Mouse (Mus musculus): Measurements from ENCODE around the gene Srd5a2. TPM values are rescaled to one million over a fixed set of nuclear protein-coding genes. Genes with fewer than 3 reads are reported as not detected.

The Srd5a2 gene
- polyA plus RNA-seq, 1 experiment, result 0.11 TPM

DNA sequence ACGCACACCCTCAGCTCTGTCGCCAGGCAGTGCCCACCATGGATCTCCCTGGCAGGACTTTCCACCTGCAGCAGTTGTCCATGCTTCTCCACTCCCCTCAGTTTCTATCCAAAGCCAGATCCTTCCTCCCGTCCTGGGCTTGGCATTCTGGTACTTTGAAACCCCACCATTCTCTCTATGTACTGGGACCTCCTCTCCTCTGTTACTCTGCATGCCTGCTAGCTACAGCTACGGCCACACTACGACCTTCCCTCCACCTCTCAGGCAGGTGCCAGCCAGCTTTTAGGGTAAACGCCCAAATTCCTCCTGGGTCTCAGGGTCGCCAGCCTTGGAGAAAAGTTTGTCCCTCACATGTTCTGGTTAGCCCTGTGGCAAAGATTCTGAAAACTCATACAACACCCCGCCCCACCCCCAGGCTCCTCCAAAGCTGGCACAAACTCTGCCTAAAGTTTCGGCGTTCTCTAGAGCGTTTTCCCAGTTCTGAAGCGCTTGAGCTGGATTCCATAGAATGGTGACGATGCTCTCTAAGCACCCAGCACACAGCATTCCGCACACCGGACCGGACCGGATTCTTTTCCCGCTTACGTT lies 607 bp upstream of the Srd5a2 start:
- Histone ChIP-seq H3K27ac (ENCODE audit: control insufficient read depth, insufficient read depth, low read length) (no peak overlapping the region), H3K4me1 (replicated peaks; ENCODE audit: control insufficient read depth, insufficient read depth, low read length) (no peaks in the 10 kb centered on the region), H3K4me3 (ENCODE audit: control insufficient read depth, insufficient read depth, low read length) (no peak overlapping the region), H3K36me3 (ENCODE audit: control insufficient read depth, insufficient read depth, low read length) (no peaks in the 10 kb centered on the region), H3K27me3 (ENCODE audit: control insufficient read depth, insufficient read depth, low read length) (peaks cover 8% of the 10 kb centered on the region)
- no peak for DNase-seq
- 15% methylated on average over 19 of the region's 19 CpGs for WGBS
- TF ChIP-seq CTCF (IDR thresholded peaks at IDR 0.05; ENCODE audit: borderline replicate concordance, control insufficient read depth, extremely low read depth, insufficient read depth, low read length, poor library complexity), result no peak
- no peak for TF ChIP-seq POLR2A (IDR thresholded peaks at IDR 0.05; ENCODE audit: control insufficient read depth, extremely low read depth, insufficient read depth, low read length, poor library complexity)

DNA sequence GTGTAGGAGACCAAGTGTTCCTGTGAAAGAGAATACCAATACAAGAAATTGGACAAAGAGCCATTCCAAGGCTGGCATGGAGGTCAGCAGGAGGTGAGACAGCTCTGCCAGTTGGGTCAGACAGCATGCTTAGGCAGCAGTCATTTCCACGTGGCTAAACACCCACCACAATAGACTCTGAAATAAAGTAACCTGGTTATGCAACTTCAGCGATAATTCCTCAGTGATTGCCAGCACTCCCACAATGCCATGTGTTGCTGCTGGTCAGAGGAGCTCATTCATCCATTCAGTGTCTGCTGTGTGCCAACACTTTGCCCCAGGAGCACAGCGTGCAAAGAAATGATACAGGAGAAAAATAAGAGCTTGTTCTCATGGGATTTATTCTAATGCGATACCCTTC lies 4.0 kb downstream of the Srd5a2 start:
- WGBS, result 73% methylated on average over 4 of the region's 4 CpGs
- no peaks in the 10 kb centered on the region for H3K36me3 ChIP-seq (ENCODE audit: control insufficient read depth, insufficient read depth, low read length)
- no peak overlapping the region for H3K4me3 ChIP-seq (ENCODE audit: control insufficient read depth, insufficient read depth, low read length)
- peaks cover 8% of the 10 kb centered on the region for H3K27me3 ChIP-seq (ENCODE audit: control insufficient read depth, insufficient read depth, low read length)
- DNase-seq, result no peak
- H3K27ac ChIP-seq (ENCODE audit: control insufficient read depth, insufficient read depth, low read length), result no peak overlapping the region
- TF ChIP-seq POLR2A (IDR thresholded peaks at IDR 0.05; ENCODE audit: control insufficient read depth, extremely low read depth, insufficient read depth, low read length, poor library complexity) (no peak), CTCF (IDR thresholded peaks at IDR 0.05; ENCODE audit: borderline replicate concordance, control insufficient read depth, extremely low read depth, insufficient read depth, low read length, poor library complexity) (no peak)
- no peaks in the 10 kb centered on the region for H3K4me1 ChIP-seq (replicated peaks; ENCODE audit: control insufficient read depth, insufficient read depth, low read length)

DNA sequence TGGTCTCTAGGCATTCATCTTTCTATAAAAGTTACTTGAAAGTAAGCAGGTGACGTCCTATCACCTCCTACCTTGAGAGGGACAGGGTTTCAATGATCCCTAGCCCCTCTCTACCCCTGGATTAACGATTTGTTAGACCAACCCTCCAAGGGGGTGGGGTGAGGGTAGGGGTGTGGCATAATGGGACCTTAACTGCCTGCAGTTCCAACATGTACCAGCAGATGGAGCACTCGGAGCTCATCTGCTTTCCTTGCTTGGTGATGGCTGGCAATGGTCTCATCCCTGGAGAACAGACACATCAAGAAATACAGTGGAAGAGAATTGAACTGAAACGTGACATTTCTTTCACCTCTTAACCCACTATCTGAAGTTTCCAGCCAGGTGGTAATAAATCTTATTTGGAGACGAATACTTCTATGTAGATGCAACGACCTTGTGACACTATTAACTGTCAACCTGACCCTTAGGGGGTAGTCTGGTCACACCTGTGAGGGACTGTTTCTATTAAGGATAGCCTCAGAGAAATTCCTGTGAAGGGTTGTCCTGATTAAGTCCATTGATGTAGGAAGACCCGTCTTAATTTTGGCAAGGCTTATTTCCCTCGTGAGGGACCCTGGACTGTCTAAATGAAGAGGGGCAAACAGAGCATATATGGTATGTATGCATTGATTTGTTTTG lies 27.1 kb downstream of the Srd5a2 start:
- WGBS, result 45% methylated on average over 8 of the region's 8 CpGs
- Histone ChIP-seq H3K4me1 (replicated peaks; ENCODE audit: control insufficient read depth, insufficient read depth, low read length) (no peaks in the 10 kb centered on the region), H3K4me3 (ENCODE audit: control insufficient read depth, insufficient read depth, low read length) (no peak overlapping the region), H3K27ac (ENCODE audit: control insufficient read depth, insufficient read depth, low read length) (no peak overlapping the region), H3K27me3 (ENCODE audit: control insufficient read depth, insufficient read depth, low read length) (no peaks in the 10 kb centered on the region), H3K36me3 (ENCODE audit: control insufficient read depth, insufficient read depth, low read length) (no peaks in the 10 kb centered on the region)
- peak; percentile 76 for DNase-seq
- TF ChIP-seq POLR2A (IDR thresholded peaks at IDR 0.05; ENCODE audit: control insufficient read depth, extremely low read depth, insufficient read depth, low read length, poor library complexity) (no peak), CTCF (IDR thresholded peaks at IDR 0.05; ENCODE audit: borderline replicate concordance, control insufficient read depth, extremely low read depth, insufficient read depth, low read length, poor library complexity) (peak; percentile 73; the same call in 1 of the 2 replicates)

DNA sequence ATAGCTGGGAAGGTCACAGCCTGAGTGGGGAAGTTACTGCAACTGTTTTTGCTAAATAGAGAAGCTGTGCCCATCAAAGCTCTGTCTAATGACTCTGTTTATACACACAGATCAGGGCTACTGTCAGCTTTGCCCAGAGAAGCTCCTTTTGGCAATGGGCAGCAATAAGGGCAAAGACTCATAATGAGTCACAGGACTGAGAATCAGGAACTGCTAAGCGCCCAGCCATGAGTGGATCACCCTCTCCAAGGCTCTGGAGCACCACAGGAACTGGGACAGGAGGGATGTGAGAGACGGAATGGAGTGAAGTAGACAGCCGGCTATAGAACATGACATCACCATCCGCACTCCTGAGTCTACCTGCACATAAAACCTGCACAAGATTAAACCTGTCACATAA lies 29.4 kb downstream of the Srd5a2 start:
- Histone ChIP-seq H3K27me3 (ENCODE audit: control insufficient read depth, insufficient read depth, low read length) (no peaks in the 10 kb centered on the region), H3K27ac (ENCODE audit: control insufficient read depth, insufficient read depth, low read length) (no peak overlapping the region), H3K4me1 (replicated peaks; ENCODE audit: control insufficient read depth, insufficient read depth, low read length) (no peaks in the 10 kb centered on the region), H3K36me3 (ENCODE audit: control insufficient read depth, insufficient read depth, low read length) (no peaks in the 10 kb centered on the region), H3K4me3 (ENCODE audit: control insufficient read depth, insufficient read depth, low read length) (no peak overlapping the region)
- TF ChIP-seq CTCF (IDR thresholded peaks at IDR 0.05; ENCODE audit: borderline replicate concordance, control insufficient read depth, extremely low read depth, insufficient read depth, low read length, poor library complexity) (no peak), POLR2A (IDR thresholded peaks at IDR 0.05; ENCODE audit: control insufficient read depth, extremely low read depth, insufficient read depth, low read length, poor library complexity) (no peak)
- no peak for DNase-seq
- 89% methylated on average over 4 of the region's 4 CpGs for WGBS

DNA sequence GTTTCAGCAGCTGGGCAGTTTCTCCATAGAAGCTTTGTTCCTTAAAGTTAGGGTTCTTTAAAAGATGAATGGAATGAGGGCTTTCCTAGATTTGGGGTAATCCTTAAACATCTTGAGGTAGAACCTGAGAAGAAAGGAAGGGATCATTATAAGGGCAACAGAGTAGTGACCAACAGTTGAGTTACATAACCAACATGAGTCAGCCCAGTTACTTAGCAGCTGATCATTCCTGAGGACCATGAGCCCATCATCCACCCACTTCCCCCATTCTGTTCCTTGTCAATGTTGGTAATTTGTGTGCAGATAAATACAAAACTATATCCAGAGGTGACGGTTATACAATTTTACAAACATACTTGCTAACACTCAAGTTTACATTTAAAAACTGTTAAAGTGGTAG lies 30.1 kb downstream of the Srd5a2 start:
- no peaks in the 10 kb centered on the region for H3K4me1 ChIP-seq (replicated peaks; ENCODE audit: control insufficient read depth, insufficient read depth, low read length)
- TF ChIP-seq CTCF (IDR thresholded peaks at IDR 0.05; ENCODE audit: borderline replicate concordance, control insufficient read depth, extremely low read depth, insufficient read depth, low read length, poor library complexity) (no peak), POLR2A (IDR thresholded peaks at IDR 0.05; ENCODE audit: control insufficient read depth, extremely low read depth, insufficient read depth, low read length, poor library complexity) (no peak)
- 94% methylated on average over 1 of the region's 1 CpGs for WGBS

DNA sequence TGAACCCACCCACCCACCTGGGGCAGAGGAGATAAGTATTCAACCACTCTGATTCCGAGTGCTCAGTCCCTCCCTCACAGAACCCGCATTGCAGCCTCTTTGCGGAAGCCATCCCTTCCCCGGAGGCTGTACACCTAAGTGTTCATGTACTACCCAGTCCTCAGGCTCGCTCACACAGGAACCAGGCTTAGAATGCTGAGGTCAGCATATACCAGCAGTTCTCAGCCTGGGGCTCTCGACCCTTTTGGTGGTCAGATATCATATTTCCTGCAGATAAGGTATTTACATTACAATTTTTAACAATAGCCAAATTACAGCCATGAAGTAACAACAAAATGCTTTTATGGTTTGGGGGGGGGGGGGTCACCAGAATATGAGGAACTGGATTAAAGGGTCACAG lies 32.6 kb downstream of the Srd5a2 start:
- Histone ChIP-seq H3K27me3 (ENCODE audit: control insufficient read depth, insufficient read depth, low read length) (no peaks in the 10 kb centered on the region), H3K27ac (ENCODE audit: control insufficient read depth, insufficient read depth, low read length) (no peak overlapping the region), H3K4me3 (ENCODE audit: control insufficient read depth, insufficient read depth, low read length) (no peak overlapping the region), H3K36me3 (ENCODE audit: control insufficient read depth, insufficient read depth, low read length) (no peaks in the 10 kb centered on the region), H3K4me1 (replicated peaks; ENCODE audit: control insufficient read depth, insufficient read depth, low read length) (no peaks in the 10 kb centered on the region)
- TF ChIP-seq POLR2A (IDR thresholded peaks at IDR 0.05; ENCODE audit: control insufficient read depth, extremely low read depth, insufficient read depth, low read length, poor library complexity) (no peak), CTCF (IDR thresholded peaks at IDR 0.05; ENCODE audit: borderline replicate concordance, control insufficient read depth, extremely low read depth, insufficient read depth, low read length, poor library complexity) (no peak)
- no peak for DNase-seq
- 89% methylated on average over 6 of the region's 6 CpGs for WGBS

More for the DNA sequence above, 30.1 kb downstream of the Srd5a2 start:
- Histone ChIP-seq H3K4me3 (ENCODE audit: control insufficient read depth, insufficient read depth, low read length) (no peak overlapping the region), H3K36me3 (ENCODE audit: control insufficient read depth, insufficient read depth, low read length) (no peaks in the 10 kb centered on the region), H3K27me3 (ENCODE audit: control insufficient read depth, insufficient read depth, low read length) (no peaks in the 10 kb centered on the region), H3K27ac (ENCODE audit: control insufficient read depth, insufficient read depth, low read length) (no peak overlapping the region)
- DNase-seq, result no peak

Data from thymus, adult 2 months (tissue).